24 mouse cellular contexts compared by ENCODE assay signal in genomic region chr2:142261046-142261445, GRCm38 (mm10).
"Had no signal": no experiment of that assay in that cellular context is flagged by ENCODE, and none has a peak within 500 bp of the region (broad histone marks: within the 10 kb centered on the region; RNA-seq: fewer than 3 reads in every experiment).

No protein-coding gene starts in this region.

- H3K4me1 ChIP-seq: heart, embryonic 15.5 days; hindbrain, embryonic 13.5 days; hindbrain, embryonic 15.5 days; kidney, embryonic 15.5 days; limb, embryonic 10.5 days; limb, embryonic 12.5 days; liver, embryonic 13.5 days; liver, embryonic 15.5 days had no signal

- DNase-seq: gastrocnemius, postnatal 14 days; gastrocnemius, postnatal 36 days; heart, adult 11 months; heart, adult 2 months; heart, postnatal 14 days; heart, postnatal 36 days; kidney, adult 11 months; kidney, adult 2 months; kidney, adult 9 months; kidney, postnatal 14 days; kidney, postnatal 36 days; layer of hippocampus, adult 9-11 months; liver; liver, embryonic 13.5 days had no signal

- H3K27ac ChIP-seq: heart, adult 2 months; heart, embryonic 13.5 days; heart, embryonic 15.5 days; hindbrain, embryonic 13.5 days; hindbrain, embryonic 15.5 days; hindbrain, postnatal 0 days; kidney, embryonic 15.5 days; kidney, postnatal 0 days; limb, embryonic 10.5 days; limb, embryonic 12.5 days; liver, embryonic 13.5 days; liver, embryonic 15.5 days had no signal

- H3K4me3 ChIP-seq: heart, adult 2 months; heart, embryonic 13.5 days; heart, embryonic 15.5 days; hindbrain, embryonic 13.5 days; hindbrain, embryonic 15.5 days; kidney, embryonic 15.5 days; limb, embryonic 10.5 days; limb, embryonic 12.5 days; liver, embryonic 13.5 days; liver, embryonic 15.5 days had no signal
